Mouse (Mus musculus) liver, embryonic 14.5 days (tissue): Measurements from ENCODE around the gene Lrrtm1. TPM values are rescaled to one million over a fixed set of nuclear protein-coding genes. Genes with fewer than 3 reads are reported as not detected.

Experiments
- ATAC-seq: fragments of 200-750 bp; cut with Nextera tagmentation; 2 replicates; pipeline ENCODE4 v1.8.0; 2017; ENCODE audit warnings: moderate number of reproducible peaks, mild to moderate bottlenecking, moderate library complexity; ENCODE audit not compliant: insufficient read depth
- DNase-seq, 3 experiments: peaks; one replicate each; pipeline ENCODE4 v3.0.0-alpha.2; 2012 to 2013; ENCODE audit warnings: low read depth in 3 of 3, low spot score in 3 of 3
- H3K27ac ChIP-seq: fragments of 300-500 bp; sonication (generic); 2 replicates; pipeline ENCODE4 v1.5.1; 2014; ENCODE audit warnings: moderate library complexity, mild to moderate bottlenecking, control low read depth, inconsistent platforms
- H3K27me3 ChIP-seq: fragments of 300-500 bp; sonication (generic); 2 replicates; pipeline ENCODE4 v1.6.1; 2014; ENCODE audit warnings: mild to moderate bottlenecking, low read length, moderate library complexity; ENCODE audit not compliant: control insufficient read depth, insufficient read depth
- H3K36me3 ChIP-seq: fragments of 300-500 bp; sonication (generic); replicated peaks from 2 replicates; pipeline ENCODE4 v1.6.1; 2014; ENCODE audit warnings: low read depth; ENCODE audit not compliant: control insufficient read depth, insufficient read depth
- H3K4me1 ChIP-seq, 2 experiments: fragments of 200-500 bp in 1 of 2; fragments of 300-500 bp in 1 of 2; sonication (generic) in 1 of 2; replicated peaks; 2 replicates each; pipeline ENCODE4 v1.6.1; 2012 to 2014; ENCODE audit warnings: antibody characterized with exemption in 1 of 2, inconsistent platforms in 1 of 2, low read length in 1 of 2; ENCODE audit not compliant: control insufficient read depth in 2 of 2, insufficient read depth in 2 of 2
- H3K4me2 ChIP-seq: fragments of 300-500 bp; sonication (generic); 2 replicates; pipeline ENCODE4 v1.6.1; 2014; ENCODE audit warnings: low read depth, mild to moderate bottlenecking, control low read depth, moderate library complexity
- H3K4me3 ChIP-seq, 2 experiments: fragments of 200-500 bp in 1 of 2; fragments of 300-500 bp in 1 of 2; sonication (generic) in 1 of 2; 2 replicates each; pipeline ENCODE4 v1.5.1; 2012 to 2014; ENCODE audit warnings: low read depth in 2 of 2, low read length in 2 of 2, mild to moderate bottlenecking in 2 of 2, control low read depth in 1 of 2, inconsistent platforms in 1 of 2, moderate library complexity in 1 of 2; ENCODE audit not compliant: insufficient read depth in 1 of 2
- H3K9ac ChIP-seq: fragments of 300-500 bp; sonication (generic); replicated peaks from 2 replicates; pipeline ENCODE4 v1.6.1; 2014; ENCODE audit warnings: mild to moderate bottlenecking, control low read depth, moderate library complexity
- H3K9me3 ChIP-seq: fragments of 300-500 bp; sonication (generic); 2 replicates; pipeline ENCODE4 v1.6.1; 2016; ENCODE audit warnings: low read length, mixed read lengths; ENCODE audit not compliant: control insufficient read depth
- CTCF ChIP-seq: IDR thresholded peaks from 2 replicates; pipeline ENCODE4 v1.5.1; 2016; ENCODE audit warnings: antibody characterized with exemption, low read depth, control low read depth
- EP300 ChIP-seq: IDR thresholded peaks from 2 replicates; pipeline ENCODE4 v1.6.1; 2016; ENCODE audit warnings: antibody characterized with exemption, low read depth
- WGBS: fragments of 180-500 bp; shearing (Covaris S2); extraction: QIAGEN DNeasy Blood & Tissue Kit; methylation state at CpG from one replicate; pipeline ENCODE4 v1.1.7; 2014; ENCODE audit not compliant: insufficient replicate concordance; 5-methylcytosine and 5-hydroxymethylcytosine counted together
- polyA plus RNA-seq, 2 experiments: library from polyadenylated mRNA; depleted of rRNA in 1 of 2; stranded (reverse) in 1 of 2; unstranded in 1 of 2; fragments of >200 nt; fragmentation: Nextera tagmentation in 1 of 2; extraction: Ambion mirVana in 1 of 2; gene quantifications; 2 replicates each; pipeline versions ENCODE4 v1.2.1 to v1.2.3; 2012 to 2014

Gene Lrrtm1
- polyA plus RNA-seq (2012; rRNA removed) (0.08 and 0.09 TPM in 2 replicates), polyA plus RNA-seq (2014; fragmentation: Nextera tagmentation; extraction: Ambion mirVana) (not detected in 2 replicates)

DNA sequence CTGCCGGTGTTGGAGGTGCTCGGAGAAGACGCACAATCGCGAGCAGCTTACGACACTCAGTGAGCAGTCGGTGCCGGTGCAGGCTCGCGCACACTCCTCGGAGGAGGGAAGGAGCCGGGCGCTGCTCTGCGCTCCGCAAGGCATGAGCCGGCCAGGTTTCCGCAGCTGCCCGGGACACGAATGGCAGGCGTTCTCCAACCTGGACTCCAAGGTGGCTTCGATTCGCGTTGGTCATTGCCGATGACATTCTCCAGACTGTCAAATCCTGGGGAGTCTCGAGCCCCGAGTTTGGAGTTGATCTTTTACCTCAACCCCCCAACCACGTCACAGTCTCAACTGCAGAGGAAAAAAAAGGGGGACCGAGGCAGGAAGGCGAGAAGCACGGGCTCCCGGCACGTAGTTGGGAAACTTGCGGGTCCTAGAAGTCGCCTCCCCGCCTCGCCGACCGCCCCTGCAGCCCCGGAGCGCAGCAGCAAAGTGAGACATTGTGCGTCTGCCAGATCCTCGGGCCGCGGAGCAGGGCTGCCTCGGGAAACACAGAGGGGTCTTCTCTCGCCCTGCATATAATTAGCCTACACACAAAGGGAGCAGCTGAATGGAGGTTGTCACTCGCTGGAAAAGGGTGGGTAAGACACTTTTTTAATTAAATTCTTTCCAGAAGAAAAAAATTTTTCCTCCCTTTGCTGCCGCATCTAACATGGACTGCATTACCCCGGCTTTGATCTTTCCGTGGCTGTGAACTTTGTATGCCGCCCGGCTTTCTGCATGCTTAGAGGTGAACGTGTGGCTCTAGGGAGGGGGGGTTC, at the start of gene Lrrtm1:
TSS of gene Lrrtm1 (plus strand) at position 89 of the 806 bp plus-strand sequence.
- Histone ChIP-seq H3K27ac (no peak within 1 kb of the TSS), H3K4me2 (peak within 1 kb of the TSS; percentile 26; the same call in 1 of the 2 replicates), H3K36me3 (no peaks in the 10 kb centered on the region), H3K9ac (no peak within 1 kb of the TSS), H3K4me1 (no peaks in the 10 kb centered on the region), H3K27me3 (peaks cover 27% of the 10 kb centered on the region), H3K9me3 (no peaks in the 10 kb centered on the region), H3K4me3 (no peak within 1 kb of the TSS)
- TF ChIP-seq CTCF (no peak), EP300 (no peak)
- DNase-seq (no peak), ATAC-seq (no peak)
- under 1% methylated on average over 52 of the region's 53 CpGs for WGBS

DNA sequence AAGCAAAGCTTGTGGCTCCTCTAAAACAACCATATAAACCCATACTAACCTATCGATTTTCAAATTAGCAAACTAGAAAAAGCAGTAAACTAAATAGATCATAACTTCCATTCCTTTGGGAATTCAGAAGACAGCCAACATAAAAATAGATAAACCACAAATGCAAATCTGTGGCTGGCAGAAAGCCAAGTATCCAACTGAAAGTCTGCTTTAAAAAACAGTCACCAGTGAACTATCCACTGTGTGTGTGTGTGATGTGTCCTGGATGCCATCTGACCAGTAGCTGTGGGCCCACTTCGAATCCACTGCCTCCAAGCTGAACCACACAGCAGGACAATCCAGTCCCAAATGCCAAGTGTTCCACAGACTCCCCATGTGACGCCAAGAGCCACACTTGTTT, 45.8 kb upstream of the Lrrtm1 start:
- Histone ChIP-seq H3K27ac (no peak overlapping the region), H3K27me3 (no peaks in the 10 kb centered on the region), H3K4me2 (no peak overlapping the region), H3K9me3 (no peaks in the 10 kb centered on the region), H3K9ac (no peak overlapping the region), H3K4me1 (no peaks in the 10 kb centered on the region), H3K4me3 (no peak overlapping the region), H3K36me3 (no peaks in the 10 kb centered on the region)
- WGBS: 54% methylated on average over 3 of the region's 3 CpGs
- TF ChIP-seq EP300 (no peak), CTCF (no peak)
- ATAC-seq (no peak), DNase-seq (no peak)

DNA sequence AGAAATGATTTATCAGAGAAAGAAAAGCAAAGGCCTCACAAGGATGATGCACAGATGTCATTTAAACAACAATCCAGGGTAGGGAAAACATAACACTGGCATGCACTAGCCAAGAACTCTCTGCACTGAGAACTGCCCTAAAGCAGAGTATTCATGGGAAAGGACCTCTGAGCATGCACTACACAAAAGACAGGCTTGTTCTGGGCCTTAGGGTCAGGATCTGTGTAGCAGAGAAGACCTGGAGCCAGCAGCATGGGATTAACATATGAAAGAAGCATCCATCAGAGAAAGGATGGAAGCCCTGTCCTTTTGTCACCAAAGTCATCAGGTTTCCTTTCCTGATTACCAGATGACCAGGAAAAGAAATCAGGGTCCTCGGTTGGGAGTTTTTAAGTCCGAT, 43.1 kb upstream of the Lrrtm1 start:
- no peak overlapping the region for H3K27ac ChIP-seq
- H3K27me3 ChIP-seq: no peaks in the 10 kb centered on the region
- no peaks in the 10 kb centered on the region for H3K9me3 ChIP-seq
- no peaks in the 10 kb centered on the region for H3K36me3 ChIP-seq
- no peak overlapping the region for H3K4me3 ChIP-seq
- TF ChIP-seq CTCF (no peak), EP300 (no peak)
- H3K4me2 ChIP-seq: no peak overlapping the region
- H3K4me1 ChIP-seq: no peaks in the 10 kb centered on the region
- no peak for DNase-seq
- ATAC-seq: no peak
- WGBS: 68% methylated on average over 2 of the region's 2 CpGs
- no peak overlapping the region for H3K9ac ChIP-seq

DNA sequence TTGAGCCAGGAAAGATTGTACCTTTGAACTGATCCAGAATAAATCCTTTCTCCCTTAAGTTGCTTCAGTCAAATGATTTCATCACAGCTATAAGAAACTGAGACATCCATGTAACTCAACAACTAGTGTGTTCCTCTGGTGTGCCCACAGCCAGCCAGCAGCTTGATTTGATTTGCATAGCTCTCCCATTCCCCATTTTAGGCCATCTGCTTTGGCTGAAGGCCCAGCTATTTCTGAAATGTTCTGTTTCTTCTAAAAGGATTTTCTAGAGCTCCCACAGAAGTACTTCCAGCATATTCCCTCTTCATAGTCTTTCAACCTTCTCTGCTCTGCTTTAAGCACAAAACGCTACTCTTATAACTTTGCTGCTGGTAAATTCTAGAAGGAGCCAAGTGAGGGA, 33.3 kb upstream of the Lrrtm1 start:
- WGBS: 72% methylated on average over 1 of the region's 1 CpGs
- H3K9ac ChIP-seq: no peak overlapping the region
- no peak for DNase-seq
- ATAC-seq: no peak
- no peaks in the 10 kb centered on the region for H3K36me3 ChIP-seq
- no peaks in the 10 kb centered on the region for H3K9me3 ChIP-seq
- H3K4me2 ChIP-seq: no peak overlapping the region
- TF ChIP-seq EP300 (no peak), CTCF (no peak)
- H3K27me3 ChIP-seq: no peaks in the 10 kb centered on the region
- no peaks in the 10 kb centered on the region for H3K4me1 ChIP-seq
- no peak overlapping the region for H3K27ac ChIP-seq
- H3K4me3 ChIP-seq: no peak overlapping the region

DNA sequence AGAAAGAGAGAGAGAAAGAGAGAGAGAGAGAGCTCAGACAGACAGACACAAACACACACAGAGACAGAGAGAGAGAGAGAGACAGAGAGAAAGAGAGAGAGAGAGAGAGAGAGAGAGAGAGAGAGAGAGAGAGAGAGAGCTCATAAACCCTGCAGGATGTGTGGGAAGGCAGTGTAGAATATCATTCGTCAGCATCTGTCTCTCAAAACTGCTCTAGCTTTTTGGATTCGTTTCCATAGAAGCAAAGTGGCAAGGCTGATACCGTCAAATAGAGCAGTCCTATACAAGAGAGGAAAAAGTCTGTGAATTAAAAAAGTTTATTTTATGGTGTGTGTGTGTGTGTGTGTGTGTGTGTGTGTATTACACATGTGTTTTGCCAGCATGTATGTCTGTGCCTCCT, 32.6 kb upstream of the Lrrtm1 start:
- H3K4me1 ChIP-seq: no peaks in the 10 kb centered on the region
- H3K27me3 ChIP-seq: no peaks in the 10 kb centered on the region
- no peak overlapping the region for H3K27ac ChIP-seq
- DNase-seq (no peak), ATAC-seq (no peak)
- H3K4me2 ChIP-seq: no peak overlapping the region
- no peak for TF ChIP-seq EP300
- TF ChIP-seq CTCF: no peak
- 56% methylated on average over 3 of the region's 3 CpGs for WGBS
- no peak overlapping the region for H3K4me3 ChIP-seq
- H3K36me3 ChIP-seq: no peaks in the 10 kb centered on the region
- no peaks in the 10 kb centered on the region for H3K9me3 ChIP-seq
- no peak overlapping the region for H3K9ac ChIP-seq
